Mouse (Mus musculus): ENCODE results near the gene Stx1b. TPM values are rescaled to one million over a fixed set of nuclear protein-coding genes. Genes with fewer than 3 reads are reported as not detected.
A peak's percentile ranks its signal among the peaks of the same experiment; 100 is the strongest.

Gene Stx1b
- total and polyA plus RNA-seq, 3 experiments: 0.15 to 0.56 TPM; not detected in 1

GRCm38 (mm10) chr7:127801010-127801621, 23.2 kb downstream of the Stx1b start:
- no peaks in the 10 kb centered on the region; the same call in 1 of the 2 replicates for H3K79me2 ChIP-seq (ENCODE audit: control insufficient read depth, insufficient read depth, low read length, poor library complexity)
- H3K4me1 ChIP-seq (ENCODE audit: control insufficient read depth in 1 of 2, insufficient read depth in 2 of 2, low read length in 2 of 2): peaks cover 8 to 20% of the 10 kb centered on the region in 2 experiments
- peaks cover 0 to 14% of the 10 kb centered on the region in 2 experiments; a peak in 3 of 4 replicates for H3K36me3 ChIP-seq (ENCODE audit: control insufficient read depth in 1 of 2, insufficient read depth in 2 of 2, low read length in 2 of 2)
- no peaks in the 10 kb centered on the region for H3K27me3 ChIP-seq (ENCODE audit: control insufficient read depth in 1 of 2, insufficient read depth in 2 of 2, low read length in 2 of 2)
- no peak overlapping the region for H3K9ac ChIP-seq (ENCODE audit: control insufficient read depth, low read depth, low read length, poor library complexity, severe bottlenecking)
- H3K27ac ChIP-seq (ENCODE audit: control insufficient read depth, low read depth, low read length): no peak overlapping the region
- no peak overlapping the region for H3K4me3 ChIP-seq (ENCODE audit: control insufficient read depth in 1 of 2, insufficient read depth in 1 of 2, low read depth in 2 of 2, low read length in 2 of 2)
- TF ChIP-seq MAX (IDR thresholded peaks at IDR 0.05; ENCODE audit: low read length) (no peak), ETS1 (IDR thresholded peaks at IDR 0.05; ENCODE audit: low read depth, low read length) (no peak), RAD21 (IDR thresholded peaks at IDR 0.05; ENCODE audit: low read depth, low read length) (no peak), ELF1 (IDR thresholded peaks at IDR 0.05; ENCODE audit: low read depth, low read length) (no peak), USF1 (IDR thresholded peaks at IDR 0.05; ENCODE audit: low read depth, low read length) (no peak), TAL1 (IDR thresholded peaks at IDR 0.05; ENCODE audit: low read length) (no peak), NRF1 (IDR thresholded peaks at IDR 0.05; ENCODE audit: insufficient read depth, low read depth, low read length, poor library complexity, severe bottlenecking) (no peak), MYC (IDR thresholded peaks at IDR 0.05; ENCODE audit: low read depth, low read length) (no peak), MEF2A (IDR thresholded peaks at IDR 0.05; ENCODE audit: extremely low read depth, insufficient replicate concordance, low read depth, low read length, poor library complexity, severe bottlenecking) (no peak), CHD2 (IDR thresholded peaks at IDR 0.05; ENCODE audit: low read length) (no peak), USF2 (IDR thresholded peaks at IDR 0.05; ENCODE audit: borderline replicate concordance in 1 of 2, insufficient read depth in 1 of 2, low read depth in 1 of 2, low read length in 2 of 2) (no peak)
- no peaks in the 10 kb centered on the region for H3K9me3 ChIP-seq (replicated peaks; ENCODE audit: insufficient read depth, low read length)
- DNase-seq (ENCODE audit: low read depth, low spot score): no peak

- no peak within 1 kb of the TSS for H3K27ac ChIP-seq (ENCODE audit: control insufficient read depth, low read depth, low read length)
- no peaks in the 10 kb centered on the region for H3K9me3 ChIP-seq (replicated peaks; ENCODE audit: insufficient read depth, low read length)
- no peaks in the 10 kb centered on the region; the same call in 1 of the 2 replicates for H3K79me2 ChIP-seq (ENCODE audit: control insufficient read depth, insufficient read depth, low read length, poor library complexity)
- H3K27me3 ChIP-seq (ENCODE audit: control insufficient read depth in 1 of 2, insufficient read depth in 2 of 2, low read length in 2 of 2): no peaks in the 10 kb centered on the region
- H3K4me3 ChIP-seq (ENCODE audit: control insufficient read depth in 1 of 2, insufficient read depth in 1 of 2, low read depth in 2 of 2, low read length in 2 of 2): no peak within 1 kb of the TSS
- H3K36me3 ChIP-seq (ENCODE audit: control insufficient read depth in 1 of 2, insufficient read depth in 2 of 2, low read length in 2 of 2): peaks cover 0 to 9% of the 10 kb centered on the region in 2 experiments; a peak in 3 of 4 replicates
- DNase-seq (ENCODE audit: low read depth, low spot score): peak; percentile 80
- H3K9ac ChIP-seq (ENCODE audit: control insufficient read depth, low read depth, low read length, poor library complexity, severe bottlenecking): no peak within 1 kb of the TSS
- H3K4me1 ChIP-seq (ENCODE audit: control insufficient read depth in 1 of 2, insufficient read depth in 2 of 2, low read length in 2 of 2): peaks cover 5 to 14% of the 10 kb centered on the region in 2 experiments
- TF ChIP-seq NRF1 (IDR thresholded peaks at IDR 0.05; ENCODE audit: insufficient read depth, low read depth, low read length, poor library complexity, severe bottlenecking) (no peak), RAD21 (IDR thresholded peaks at IDR 0.05; ENCODE audit: low read depth, low read length) (peak; percentile 58), USF2 (IDR thresholded peaks at IDR 0.05; ENCODE audit: borderline replicate concordance in 1 of 2, insufficient read depth in 1 of 2, low read depth in 1 of 2, low read length in 2 of 2) (no peak), TBP (IDR thresholded peaks at IDR 0.05; ENCODE audit: low read depth, low read length) (no peak), KAT2A (conservative IDR thresholded peaks at IDR 0.05; ENCODE audit: low read depth, low read length) (no peak), USF1 (IDR thresholded peaks at IDR 0.05; ENCODE audit: low read depth, low read length) (no peak), SIN3A (IDR thresholded peaks at IDR 0.05; ENCODE audit: low read length) (no peak), HCFC1 (IDR thresholded peaks at IDR 0.05; ENCODE audit: low read depth, low read length) (no peak; the same call in 1 of the 2 replicates), MEF2A (IDR thresholded peaks at IDR 0.05; ENCODE audit: extremely low read depth, insufficient replicate concordance, low read depth, low read length, poor library complexity, severe bottlenecking) (no peak), CHD2 (IDR thresholded peaks at IDR 0.05; ENCODE audit: low read length) (no peak), POLR2AphosphoS5 (IDR thresholded peaks at IDR 0.05; ENCODE audit: borderline replicate concordance, low read depth, low read length) (no peak), TAL1 (IDR thresholded peaks at IDR 0.05; ENCODE audit: low read length) (no peak), NELFE (IDR thresholded peaks at IDR 0.05; ENCODE audit: low read depth, low read length) (no peak), UBTF (IDR thresholded peaks at IDR 0.05; ENCODE audit: borderline replicate concordance, insufficient read depth, low read depth, low read length) (no peak), EP300 (IDR thresholded peaks at IDR 0.05; ENCODE audit: low read depth in 1 of 2, low read length in 2 of 2) (no peak), ZKSCAN1 (IDR thresholded peaks at IDR 0.05; ENCODE audit: low read depth, low read length) (no peak), GABPA (IDR thresholded peaks at IDR 0.05; ENCODE audit: low read depth, low read length) (no peak), ZC3H11A (IDR thresholded peaks at IDR 0.05; ENCODE audit: low read depth, low read length) (peak; percentile 50), CTCF (IDR thresholded peaks at IDR 0.05 in 2 of 3, conservative IDR thresholded peaks at IDR 0.05 in 1 of 3; ENCODE audit: control insufficient read depth in 1 of 3, insufficient read depth in 1 of 3, low read depth in 2 of 3, low read length in 3 of 3, poor library complexity in 1 of 3, severe bottlenecking in 1 of 3) (peak; percentile 91 to 93 (median 92)), POLR2A (IDR thresholded peaks at IDR 0.05; ENCODE audit: control insufficient read depth in 1 of 2, insufficient read depth in 1 of 2, low read depth in 1 of 2, low read length in 2 of 2, poor library complexity in 1 of 2) (0 out of 4 replicates have a peak, but pooled peaks of 1 of the 2 experiments have one; percentile 17), MAX (IDR thresholded peaks at IDR 0.05; ENCODE audit: low read length) (no peak), MYC (IDR thresholded peaks at IDR 0.05; ENCODE audit: low read depth, low read length) (no peak), MYB (IDR thresholded peaks at IDR 0.05; ENCODE audit: low read depth, low read length) (no peak), TCF12 (IDR thresholded peaks at IDR 0.05; ENCODE audit: low read depth, low read length) (no peak), ETS1 (IDR thresholded peaks at IDR 0.05; ENCODE audit: low read depth, low read length) (no peak)
These were observed 23.8 kb downstream of the Stx1b start, which contains the start of gene Hsd3b7 for GRCm38 (mm10) chr7:127800435-127801009. Gene Hsd3b7 (plus strand): TSS chr7:127800604.

Data from MEL (cell line).